Mouse (Mus musculus) midbrain, embryonic 10.5 days (tissue): ENCODE data around the gene Dlgap4. TPM values are rescaled to one million over a fixed set of nuclear protein-coding genes. Genes with fewer than 3 reads are reported as not detected.
A peak's percentile ranks its signal among the peaks of the same experiment; 100 is the strongest.

Source experiments
- DNase-seq: peaks from one replicate; pipeline ENCODE4 v3.0.0-alpha.2; 2017; ENCODE audit warnings: low spot score
- H3K27ac ChIP-seq: fragments of 300-500 bp; sonication (generic); replicated peaks from 2 replicates; pipeline ENCODE4 v1.5.1; 2016; ENCODE audit warnings: mild to moderate bottlenecking
- H3K27me3 ChIP-seq: fragments of 300-500 bp; sonication (generic); 2 replicates; pipeline ENCODE4 v1.6.1; 2016; ENCODE audit warnings: low read depth, mild to moderate bottlenecking; ENCODE audit not compliant: poor library complexity, severe bottlenecking
- H3K36me3 ChIP-seq: fragments of 300-500 bp; sonication (generic); 2 replicates; pipeline ENCODE4 v1.6.1; 2016; ENCODE audit warnings: mild to moderate bottlenecking, moderate library complexity
- H3K4me1 ChIP-seq: fragments of 300-500 bp; sonication (generic); 2 replicates; pipeline ENCODE4 v1.6.1; 2016
- H3K4me3 ChIP-seq: fragments of 300-500 bp; sonication (generic); 2 replicates; pipeline ENCODE4 v1.5.1; 2016; ENCODE audit warnings: mild to moderate bottlenecking, moderate library complexity
- H3K9me3 ChIP-seq: fragments of 300-500 bp; sonication (generic); replicated peaks from 2 replicates; pipeline ENCODE4 v1.6.1; 2016; ENCODE audit warnings: mild to moderate bottlenecking
- WGBS: fragments of 180-500 bp; shearing (Covaris S2); methylation state at CpG from one replicate; pipeline ENCODE4 v1.1.7; 2016; 5-methylcytosine and 5-hydroxymethylcytosine counted together
- polyA plus RNA-seq: library from polyadenylated mRNA; unstranded; fragments of >200 nt; fragmentation: Nextera tagmentation; extraction: Ambion mirVana; gene quantifications from 2 replicates; pipeline ENCODE4 v1.2.1, GENCODE M21; 2016

Gene Dlgap4
- polyA plus RNA-seq, 1 experiment from 2014 or later, result 128 TPM

GRCm38 (mm10) chr2:156666231-156666630 is 52.7 kb downstream of the Dlgap4 start:
- Histone ChIP-seq H3K4me1 (peaks cover 16% of the 10 kb centered on the region), H3K36me3 (no peaks in the 10 kb centered on the region), H3K27me3 (no peaks in the 10 kb centered on the region), H3K4me3 (no peak overlapping the region), H3K9me3 (no peaks in the 10 kb centered on the region), H3K27ac (no peak overlapping the region)
- DNase-seq, result peak; percentile 26
- 61% methylated on average over 12 of the region's 12 CpGs for WGBS

- no peak overlapping the region for H3K27ac ChIP-seq
- WGBS, result 87% methylated on average over 5 of the region's 5 CpGs
Observed at GRCm38 (mm10) chr2:156667290-156667689, 53.8 kb downstream of the Dlgap4 start.

GRCm38 (mm10) chr2:156668625-156669024 is 55.1 kb downstream of the Dlgap4 start:
- Histone ChIP-seq H3K36me3 (no peaks in the 10 kb centered on the region), H3K4me1 (peaks cover 16% of the 10 kb centered on the region), H3K9me3 (no peaks in the 10 kb centered on the region), H3K27ac (no peak overlapping the region), H3K4me3 (no peak overlapping the region), H3K27me3 (no peaks in the 10 kb centered on the region)
- WGBS, result 95% methylated on average over 6 of the region's 6 CpGs
- no peak for DNase-seq

More at GRCm38 (mm10) chr2:156667290-156667689, 53.8 kb downstream of the Dlgap4 start:
- H3K9me3 ChIP-seq, result no peaks in the 10 kb centered on the region
- H3K27me3 ChIP-seq, result no peaks in the 10 kb centered on the region
- no peaks in the 10 kb centered on the region for H3K36me3 ChIP-seq
- no peak overlapping the region for H3K4me3 ChIP-seq
- H3K4me1 ChIP-seq, result peaks cover 16% of the 10 kb centered on the region
- DNase-seq, result no peak

GRCm38 (mm10) chr2:156673307-156673706 is 59.8 kb downstream of the Dlgap4 start:
- no peak overlapping the region for H3K4me3 ChIP-seq
- WGBS, result 86% methylated on average over 10 of the region's 10 CpGs
- no peaks in the 10 kb centered on the region for H3K9me3 ChIP-seq
- no peaks in the 10 kb centered on the region for H3K27me3 ChIP-seq
- no peak for DNase-seq
- H3K36me3 ChIP-seq, result no peaks in the 10 kb centered on the region
- H3K27ac ChIP-seq, result no peak overlapping the region
- H3K4me1 ChIP-seq, result peaks cover 4% of the 10 kb centered on the region; the same call in 1 of the 2 replicates

DNA sequence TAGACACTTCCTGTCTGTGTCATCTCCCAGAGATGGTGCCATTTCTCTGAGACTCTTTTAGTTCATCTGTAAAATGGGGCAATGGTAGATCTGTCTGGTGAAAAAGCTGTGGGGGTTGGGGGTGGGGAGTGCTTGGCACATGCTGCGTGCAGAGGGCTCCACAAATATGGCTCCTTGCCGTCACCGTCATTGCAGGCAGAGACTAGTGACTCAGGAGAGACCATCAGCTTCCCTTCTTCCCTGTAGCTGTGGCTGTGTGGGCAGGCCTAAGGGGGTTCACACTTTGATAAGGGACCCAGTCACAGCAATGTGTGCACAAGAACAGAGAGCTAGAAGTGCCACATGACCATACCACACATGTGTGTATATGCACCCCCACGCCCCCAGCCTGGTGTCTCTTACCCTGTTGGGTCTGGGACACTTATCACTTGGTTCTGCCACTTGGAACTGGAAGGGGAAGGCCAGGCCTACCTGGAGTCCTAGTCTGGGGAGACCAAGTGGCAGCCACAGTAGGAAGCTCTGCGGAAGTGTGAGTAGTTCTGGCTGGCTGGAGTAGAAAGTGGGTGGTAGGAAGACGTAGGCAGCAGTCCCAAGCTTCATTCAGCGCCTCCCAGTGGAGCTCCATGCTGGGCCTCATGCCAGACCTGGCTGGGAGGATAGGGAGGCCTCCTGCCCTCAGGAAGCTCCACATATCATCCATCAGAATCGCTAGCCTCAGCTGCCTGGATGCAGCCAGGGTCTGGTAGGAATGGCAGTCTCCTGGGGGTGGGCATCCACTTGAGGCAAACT is 60.6 kb downstream of the Dlgap4 start:
- WGBS, result 80% methylated on average over 8 of the region's 8 CpGs
- Histone ChIP-seq H3K36me3 (no peaks in the 10 kb centered on the region), H3K4me3 (no peak overlapping the region), H3K27me3 (no peaks in the 10 kb centered on the region), H3K27ac (no peak overlapping the region), H3K9me3 (no peaks in the 10 kb centered on the region), H3K4me1 (peaks cover 10% of the 10 kb centered on the region; the same call in 1 of the 2 replicates)
- no peak for DNase-seq

- Histone ChIP-seq H3K27ac (no peak overlapping the region), H3K4me3 (no peak overlapping the region), H3K36me3 (no peaks in the 10 kb centered on the region), H3K9me3 (no peaks in the 10 kb centered on the region), H3K4me1 (peaks cover 16% of the 10 kb centered on the region; the same call in 1 of the 2 replicates), H3K27me3 (no peaks in the 10 kb centered on the region)
- WGBS, result 17% methylated on average over 6 of the region's 6 CpGs
- peak; percentile 23 for DNase-seq
Observed at GRCm38 (mm10) chr2:156676885-156677284, 63.4 kb downstream of the Dlgap4 start.

DNA sequence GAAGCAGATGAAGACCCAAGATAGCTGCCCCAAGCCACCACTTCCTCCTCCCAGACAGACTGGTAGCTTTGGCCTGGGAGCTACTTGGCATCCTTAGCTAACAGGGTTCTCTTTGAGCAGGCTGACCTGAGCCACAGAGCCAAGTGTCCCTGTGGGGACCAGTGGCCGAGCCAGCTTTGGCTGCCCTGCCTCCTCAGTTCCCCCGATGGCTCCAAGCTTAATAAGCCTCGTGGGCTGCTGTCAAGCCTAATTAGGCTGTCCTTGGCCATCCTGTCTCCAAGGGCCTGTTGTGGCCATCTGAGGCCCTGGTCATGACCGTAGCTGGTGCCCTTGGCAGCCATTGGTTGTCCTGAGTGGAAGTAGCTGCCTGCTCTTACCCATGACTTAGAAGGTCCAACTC is 64.6 kb downstream of the Dlgap4 start:
- H3K27me3 ChIP-seq, result no peaks in the 10 kb centered on the region
- 86% methylated on average over 4 of the region's 4 CpGs for WGBS
- no peak for DNase-seq

GRCm38 (mm10) chr2:156682965-156683364 is 69.5 kb downstream of the Dlgap4 start:
- Histone ChIP-seq H3K4me1 (peaks cover 27% of the 10 kb centered on the region), H3K9me3 (no peaks in the 10 kb centered on the region), H3K27ac (no peak overlapping the region), H3K36me3 (no peaks in the 10 kb centered on the region), H3K4me3 (no peak overlapping the region), H3K27me3 (no peaks in the 10 kb centered on the region)
- DNase-seq, result no peak
- 70% methylated on average over 12 of the region's 12 CpGs for WGBS

More for the DNA sequence above, 64.6 kb downstream of the Dlgap4 start:
- Histone ChIP-seq H3K36me3 (no peaks in the 10 kb centered on the region), H3K4me1 (peaks cover 26% of the 10 kb centered on the region), H3K4me3 (no peak overlapping the region), H3K9me3 (no peaks in the 10 kb centered on the region), H3K27ac (no peak overlapping the region)

DNA sequence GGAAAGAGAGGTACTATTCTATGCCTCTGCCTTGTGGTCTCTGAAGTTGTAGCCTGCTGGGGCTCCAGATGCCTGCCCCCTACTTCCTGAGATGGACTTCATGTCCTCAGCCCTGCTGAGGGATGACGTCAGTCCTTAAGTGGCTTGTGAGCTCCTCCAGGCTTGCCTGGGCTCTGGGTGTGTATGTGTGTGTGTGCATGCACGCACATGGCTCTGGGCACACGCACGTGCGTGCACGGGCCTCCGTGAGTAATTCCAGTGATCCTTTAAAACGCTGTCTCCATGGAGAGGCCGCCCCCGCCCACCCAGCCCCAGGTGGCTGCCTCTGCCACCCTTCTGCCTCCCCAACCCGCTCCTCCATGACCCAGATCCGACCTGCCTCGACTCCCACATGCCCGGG is 72.5 kb downstream of the Dlgap4 start:
- H3K36me3 ChIP-seq, result no peaks in the 10 kb centered on the region
- WGBS, result 89% methylated on average over 14 of the region's 14 CpGs
- no peak overlapping the region for H3K4me3 ChIP-seq
- no peaks in the 10 kb centered on the region for H3K9me3 ChIP-seq
- DNase-seq, result no peak
- H3K4me1 ChIP-seq, result peaks cover 36% of the 10 kb centered on the region
- no peak overlapping the region for H3K27ac ChIP-seq
- peaks cover 11% of the 10 kb centered on the region for H3K27me3 ChIP-seq

DNA sequence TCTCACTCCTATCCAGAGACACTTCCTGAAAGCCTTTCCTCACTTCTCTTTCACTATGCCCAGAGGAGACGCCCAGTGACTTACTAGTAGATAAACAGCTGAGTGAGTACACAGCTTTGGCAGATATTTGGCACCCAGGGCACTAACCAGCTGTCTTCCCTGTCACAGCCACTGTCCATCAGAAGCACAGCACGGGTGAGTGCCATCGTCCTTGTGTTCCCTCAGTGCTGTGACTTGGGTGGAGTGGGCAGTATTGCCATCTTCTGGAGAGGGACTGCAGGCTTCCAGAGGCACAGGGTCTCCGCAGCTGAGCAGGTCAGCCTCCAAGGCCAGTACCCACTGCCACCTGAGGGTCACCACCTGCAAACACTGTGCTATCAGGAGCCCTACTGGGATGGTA is 73.2 kb downstream of the Dlgap4 start:
- Histone ChIP-seq H3K4me3 (no peak overlapping the region), H3K36me3 (no peaks in the 10 kb centered on the region), H3K27me3 (peaks cover 11% of the 10 kb centered on the region), H3K27ac (no peak overlapping the region), H3K9me3 (no peaks in the 10 kb centered on the region), H3K4me1 (peaks cover 36% of the 10 kb centered on the region)
- WGBS, result 84% methylated on average over 4 of the region's 4 CpGs
- no peak for DNase-seq

DNA sequence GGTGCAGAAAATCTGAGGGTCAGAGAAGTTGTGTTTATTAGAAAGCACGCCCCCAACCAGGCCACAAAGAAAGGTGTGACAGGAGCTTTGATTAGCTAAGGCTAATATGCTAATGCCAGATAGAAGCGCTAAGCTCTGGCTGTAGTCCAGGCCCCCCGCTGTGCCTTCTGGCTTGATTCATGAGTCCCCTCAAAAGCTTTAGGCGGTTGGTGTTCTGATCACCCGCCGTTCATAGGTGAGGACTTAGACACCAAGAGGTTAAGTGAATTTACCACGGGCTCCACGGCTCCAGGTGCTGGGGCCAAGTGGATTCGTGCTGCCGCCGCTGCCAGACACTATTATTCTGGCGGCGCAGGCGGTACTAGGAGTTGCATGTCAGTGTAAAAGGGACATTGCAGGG is 75.1 kb downstream of the Dlgap4 start:
- Histone ChIP-seq H3K36me3 (no peaks in the 10 kb centered on the region), H3K27me3 (peaks cover 11% of the 10 kb centered on the region), H3K27ac (no peak overlapping the region; the same call in 1 of the 2 replicates), H3K4me3 (peak overlapping the region; percentile 23), H3K9me3 (no peaks in the 10 kb centered on the region), H3K4me1 (peaks cover 35% of the 10 kb centered on the region)
- WGBS, result 5% methylated on average over 14 of the region's 14 CpGs
- peak; percentile 28 for DNase-seq

GRCm38 (mm10) chr2:156690833-156691232 is 77.3 kb downstream of the Dlgap4 start:
- Histone ChIP-seq H3K27me3 (peaks cover 11% of the 10 kb centered on the region), H3K4me1 (peaks cover 54% of the 10 kb centered on the region), H3K9me3 (no peaks in the 10 kb centered on the region), H3K36me3 (no peaks in the 10 kb centered on the region), H3K4me3 (no peak overlapping the region), H3K27ac (no peak overlapping the region)
- DNase-seq, result no peak
- 36% methylated on average over 2 of the region's 2 CpGs for WGBS

GRCm38 (mm10) chr2:156691746-156692145 is 78.2 kb downstream of the Dlgap4 start:
- Histone ChIP-seq H3K27me3 (peaks cover 11% of the 10 kb centered on the region), H3K4me1 (peaks cover 54% of the 10 kb centered on the region), H3K9me3 (no peaks in the 10 kb centered on the region), H3K4me3 (no peak overlapping the region), H3K27ac (peak overlapping the region; percentile 6; the same call in 1 of the 2 replicates), H3K36me3 (no peaks in the 10 kb centered on the region)
- no peak for DNase-seq
- 60% methylated on average over 9 of the region's 9 CpGs for WGBS
